Mouse (Mus musculus) liver, embryonic 14.5 days (tissue): ENCODE data around the gene Idh1.

Experiments
- CTCF ChIP-seq: IDR thresholded peaks from 2 replicates; pipeline ENCODE4 v1.5.1; 2016; ENCODE audit warnings: antibody characterized with exemption, low read depth, control low read depth
- EP300 ChIP-seq: IDR thresholded peaks from 2 replicates; pipeline ENCODE4 v1.6.1; 2016; ENCODE audit warnings: antibody characterized with exemption, low read depth

GRCm38 (mm10) chr1:65169536-65169935 lies 16.8 kb downstream of the Idh1 start:
- no peak for TF ChIP-seq CTCF
- TF ChIP-seq EP300, result no peak
